Mouse (Mus musculus) telencephalon, adult 2 months (tissue): ENCODE data around the gene Slco1a6.

Source experiments
- DNase-seq: peaks from one replicate; pipeline ENCODE4 v3.0.0-alpha.2; 2011; ENCODE audit warnings: low read depth, low spot score

The Slco1a6 gene

DNA sequence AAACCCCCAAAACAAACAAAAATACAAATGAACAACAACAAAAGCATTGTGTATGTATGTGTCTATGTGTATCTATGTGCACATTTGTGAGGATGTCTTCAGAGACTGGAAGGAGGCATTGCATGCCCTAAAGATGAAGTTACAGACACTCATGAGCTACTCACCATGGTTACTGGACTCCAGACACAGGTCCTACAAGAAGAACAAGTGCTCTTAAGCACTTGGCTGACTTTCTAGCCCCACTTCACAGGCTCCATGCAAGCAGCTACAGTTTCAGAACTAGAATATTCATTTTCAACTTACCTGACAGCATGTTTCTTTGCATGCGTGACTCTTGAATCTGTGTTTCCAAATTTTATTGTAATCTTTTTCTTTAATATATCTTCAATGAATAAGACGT is 172.6 kb downstream of the Slco1a6 start:
- no peak for DNase-seq
